Mouse (Mus musculus) adrenal gland (tissue): ENCODE measurements around the gene Barx2.

Experiments used
- intact Hi-C: fragments of 180-260 bp; cut with DNase I; formaldehyde crosslinking; loops from one replicate; pipeline ENCODE4 v1.15.1; 2025

The Barx2 gene

GRCm38 (mm10) chr9:31839106-31840027, 73.9 kb downstream of the Barx2 start:
- intact Hi-C loops, result no loop called here

GRCm38 (mm10) chr9:31838047-31838446, 75.2 kb downstream of the Barx2 start:
- intact Hi-C loops, result no loop called here

- intact Hi-C loops, result no loop called here
Measured at GRCm38 (mm10) chr9:31808753-31809152, 104.5 kb downstream of the Barx2 start.

- intact Hi-C loops, result no loop called here
Measured at GRCm38 (mm10) chr9:31802641-31803040, 110.6 kb downstream of the Barx2 start.
